Comparison of ENCODE assay signal across 21 mouse cellular contexts in the genomic region with DNA sequence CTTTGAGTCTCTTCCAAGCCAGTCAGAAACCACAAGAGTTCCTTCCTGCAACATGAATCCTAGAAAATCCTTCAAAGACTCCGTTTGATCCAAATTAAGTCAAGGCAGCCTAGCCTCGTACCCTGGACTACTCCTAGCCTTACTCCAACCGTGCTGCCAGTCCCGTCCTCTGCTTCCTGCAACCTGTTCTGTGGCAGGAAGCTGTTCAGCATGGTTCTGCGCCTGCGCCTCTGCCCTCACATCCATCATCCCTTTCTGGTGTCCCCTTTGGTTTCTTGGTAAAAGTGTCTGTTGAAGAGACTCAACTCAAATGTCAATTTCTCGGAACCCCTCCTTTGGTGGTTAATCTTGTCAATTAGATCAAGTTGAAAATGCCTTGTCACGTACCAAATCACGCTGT.
DNase-seq lines count a peak whose midpoint lies in the region; ATAC-seq lines count a peak whose summit lies in the region.
"Had no signal": no experiment of that assay in that cellular context is flagged by ENCODE, and none has a peak within 500 bp of the region (broad histone marks: within the 10 kb centered on the region; RNA-seq: fewer than 3 reads in every experiment).

No protein-coding gene starts in this region.

- DNase-seq in frontal cortex, postnatal 14 days (ENCODE audit: low spot score in 2 of 2), result no peak
- no peak for DNase-seq in midbrain, embryonic 11.5 days (ENCODE audit: low spot score, missing footprints)
- DNase-seq in induced T-regulatory cell, adult 2 months (ENCODE audit: low read depth), result peak; percentile 43
- no peak for DNase-seq in liver
- no peak for DNase-seq in kidney, postnatal 36 days
- DNase-seq: cerebellum, adult 11 months; cerebellum, adult 9-11 months; kidney, adult 8-10 months; kidney, postnatal 10 days; lung, embryonic 14.5 days; retina, postnatal 1 day; spleen, adult 18-20 months had no signal

- no peak overlapping the region for H3K4me2 ChIP-seq in midbrain, embryonic 13.5 days (replicated peaks)
- H3K4me2 ChIP-seq in midbrain, embryonic 11.5 days, result no peak overlapping the region
- H3K4me2 ChIP-seq: embryonic facial prominence, embryonic 12.5 days; forebrain, embryonic 13.5 days; heart, embryonic 11.5 days; limb, embryonic 13.5 days; lung, embryonic 14.5 days; neural tube, embryonic 12.5 days had no signal

- no peak overlapping the region for H3K9ac ChIP-seq in midbrain, embryonic 13.5 days (replicated peaks)
- no peak overlapping the region for H3K9ac ChIP-seq in midbrain, embryonic 11.5 days (ENCODE audit: low read length)
- H3K9ac ChIP-seq: embryonic facial prominence, embryonic 12.5 days; forebrain, embryonic 13.5 days; limb, embryonic 13.5 days; liver, embryonic 14.5 days; lung, embryonic 14.5 days; neural tube, embryonic 12.5 days had no signal

- no peaks in the 10 kb centered on the region for H3K27me3 ChIP-seq in midbrain, embryonic 13.5 days
- no peaks in the 10 kb centered on the region for H3K27me3 ChIP-seq in midbrain, embryonic 11.5 days (ENCODE audit: control insufficient read depth, insufficient read depth, low read length)
- H3K27me3 ChIP-seq: embryonic facial prominence, embryonic 12.5 days; forebrain, embryonic 13.5 days; limb, embryonic 13.5 days; neural tube, embryonic 12.5 days had no signal

- H3K4me1 ChIP-seq in midbrain, embryonic 13.5 days (replicated peaks), result peaks cover 7% of the 10 kb centered on the region
- H3K4me1 ChIP-seq in midbrain, embryonic 11.5 days (ENCODE audit: control insufficient read depth, insufficient read depth, low read length), result no peaks in the 10 kb centered on the region
- H3K4me1 ChIP-seq: embryonic facial prominence, embryonic 12.5 days; forebrain, embryonic 13.5 days; limb, embryonic 13.5 days had no signal

- H3K9me3 ChIP-seq in midbrain, embryonic 13.5 days, result no peaks in the 10 kb centered on the region
- no peaks in the 10 kb centered on the region for H3K9me3 ChIP-seq in midbrain, embryonic 11.5 days (ENCODE audit: control insufficient read depth, low read length)
- H3K9me3 ChIP-seq: embryonic facial prominence, embryonic 12.5 days; forebrain, embryonic 13.5 days; limb, embryonic 13.5 days; neural tube, embryonic 12.5 days had no signal

- 90% methylated on average over 9 of the region's 9 CpGs for WGBS in midbrain, embryonic 13.5 days
- WGBS in midbrain, embryonic 11.5 days, result 86% methylated on average over 9 of the region's 9 CpGs

- no peak overlapping the region for H3K4me3 ChIP-seq in midbrain, embryonic 13.5 days (replicated peaks)
- no peak overlapping the region for H3K4me3 ChIP-seq in midbrain, embryonic 11.5 days (ENCODE audit: low read depth, low read length)
- H3K4me3 ChIP-seq: embryonic facial prominence, embryonic 12.5 days; erythroblast, embryonic 14.5 days; forebrain, embryonic 13.5 days; limb, embryonic 13.5 days; neural tube, embryonic 12.5 days had no signal

- peak; percentile 7; the same call in 1 of the 2 replicates for ATAC-seq in frontal cortex, adult (ENCODE audit: low TSS enrichment)
- no peak for ATAC-seq in midbrain, embryonic 13.5 days
- ATAC-seq in midbrain, embryonic 11.5 days (ENCODE audit: low FRiP score), result no peak

- peak overlapping the region; percentile 32; the same call in 1 of the 2 replicates for H3K27ac ChIP-seq in midbrain, embryonic 13.5 days
- no peak overlapping the region for H3K27ac ChIP-seq in midbrain, embryonic 11.5 days (ENCODE audit: low read depth, low read length)
- H3K27ac ChIP-seq: embryonic facial prominence, embryonic 12.5 days; forebrain, embryonic 13.5 days; limb, embryonic 13.5 days; liver, embryonic 14.5 days; neural tube, embryonic 12.5 days had no signal

- no peaks in the 10 kb centered on the region for H3K36me3 ChIP-seq in midbrain, embryonic 13.5 days
- no peaks in the 10 kb centered on the region for H3K36me3 ChIP-seq in midbrain, embryonic 11.5 days (ENCODE audit: control insufficient read depth, insufficient read depth, low read length)
- H3K36me3 ChIP-seq: embryonic facial prominence, embryonic 12.5 days; limb, embryonic 13.5 days; neural tube, embryonic 12.5 days had no signal
